Comparison of ENCODE assay signal across 24 mouse cellular contexts in genomic region chrX:102384765-102385164, GRCm38 (mm10).
DNase-seq lines count a peak whose midpoint lies in the region; ATAC-seq and TF ChIP-seq lines count a peak whose summit lies in the region.
"Had no signal": no experiment of that assay in that cellular context is flagged by ENCODE, and none has a peak within 500 bp of the region (broad histone marks: within the 10 kb centered on the region; RNA-seq: fewer than 3 reads in every experiment).

No protein-coding gene starts in this region.

- peak; percentile 64 for DNase-seq in A20 (ENCODE audit: low read depth, low spot score)
- DNase-seq in CH12.LX (ENCODE audit: extremely low read depth): peak; percentile 22
- peak; percentile 2 for DNase-seq in large intestine, adult 2 months (ENCODE audit: low read depth, low spot score)
- DNase-seq in stomach, postnatal 0 days (ENCODE audit: low spot score): no peak
- no peak for DNase-seq in right cerebral cortex, postnatal 10 days (ENCODE audit: low spot score in 2 of 2)
- DNase-seq in cerebellum, adult 8-10 months: no peak
- DNase-seq: adrenal gland, adult 8-10 months; adrenal gland, postnatal 25 days; cerebellum, adult 11-12 months; cerebellum, adult 9-10 months; cerebellum, postnatal 14 days; gastrocnemius, postnatal 36 days; heart, adult 2 months; heart, postnatal 36 days had no signal

- H3K4me3 ChIP-seq in CH12.LX (replicated peaks in 1 of 3; ENCODE audit: low read depth in 2 of 3, low read length in 2 of 3, poor library complexity in 1 of 3): no peak overlapping the region
- H3K4me3 ChIP-seq in stomach, postnatal 0 days (ENCODE audit: low read depth, low read length): no peak overlapping the region
- H3K4me3 ChIP-seq: forebrain, embryonic 10.5 days; forebrain, embryonic 13.5 days; heart, adult 2 months; heart, embryonic 10.5 days; heart, embryonic 13.5 days; hindbrain, embryonic 10.5 days; hindbrain, embryonic 13.5 days; intestine, embryonic 15.5 days had no signal

- no peak for TF ChIP-seq CTCF in CH12.LX (conservative IDR thresholded peaks at IDR 0.05 in 1 of 2, IDR thresholded peaks at IDR 0.05 in 1 of 2; ENCODE audit: low read depth in 2 of 2, low read length in 2 of 2)
- no peak for TF ChIP-seq CTCF in stomach, postnatal 0 days (IDR thresholded peaks at IDR 0.05; ENCODE audit: low read depth)

- no peak for TF ChIP-seq EP300 in CH12.LX (IDR thresholded peaks at IDR 0.05; ENCODE audit: low read length)
- TF ChIP-seq EP300 in stomach, postnatal 0 days (optimal IDR thresholded peaks at IDR 0.05): no peak

- H3K9me3 ChIP-seq in CH12.LX (replicated peaks; ENCODE audit: low read length): no peaks in the 10 kb centered on the region
- no peaks in the 10 kb centered on the region for H3K9me3 ChIP-seq in stomach, postnatal 0 days (ENCODE audit: control insufficient read depth, low read length)
- H3K9me3 ChIP-seq: forebrain, embryonic 10.5 days; forebrain, embryonic 13.5 days; G1E; heart, embryonic 10.5 days; heart, embryonic 13.5 days; hindbrain, embryonic 10.5 days; hindbrain, embryonic 13.5 days; intestine, embryonic 15.5 days had no signal

- H3K79me2 ChIP-seq in CH12.LX (replicated peaks; ENCODE audit: control insufficient read depth, extremely low read depth, insufficient read depth, poor library complexity, severe bottlenecking): no peaks in the 10 kb centered on the region

- dilution Hi-C loops in CH12.LX (cut with MboI; ENCODE audit: extremely low pct_ligation_motif_present, extremely low pct_unique_long_range_greater_than_20kb, low sequenced_read_pairs): no loop called here

- H3K36me3 ChIP-seq in CH12.LX (replicated peaks in 1 of 2; ENCODE audit: control insufficient read depth in 1 of 2, insufficient read depth in 1 of 2, low read length in 1 of 2): no peaks in the 10 kb centered on the region
- no peaks in the 10 kb centered on the region for H3K36me3 ChIP-seq in stomach, postnatal 0 days (ENCODE audit: control insufficient read depth, insufficient read depth, low read length)
- H3K36me3 ChIP-seq: forebrain, embryonic 10.5 days; heart, embryonic 10.5 days; heart, embryonic 13.5 days; hindbrain, embryonic 10.5 days; hindbrain, embryonic 13.5 days; intestine, embryonic 15.5 days had no signal

- TF ChIP-seq RAD21 in CH12.LX (IDR thresholded peaks at IDR 0.05; ENCODE audit: low read depth, low read length): no peak

- no peak overlapping the region for H3K4me2 ChIP-seq in CH12.LX (ENCODE audit: insufficient read depth, low read depth, poor library complexity, severe bottlenecking)
- no peak overlapping the region for H3K4me2 ChIP-seq in stomach, postnatal 0 days (replicated peaks; ENCODE audit: low read depth)
- H3K4me2 ChIP-seq: forebrain, embryonic 13.5 days; heart, embryonic 13.5 days; hindbrain, embryonic 13.5 days; intestine, embryonic 15.5 days had no signal

- WGBS in large intestine, adult 2 months: 47% methylated on average over 3 of the region's 3 CpGs
- WGBS in stomach, postnatal 0 days: 67% methylated on average over 3 of the region's 3 CpGs

- peak; percentile 76; the same call in 1 of the 2 replicates for ATAC-seq in stomach, postnatal 0 days (ENCODE audit: low FRiP score, low TSS enrichment)
- ATAC-seq: activated CD4-positive, CD25-positive, alpha-beta regulatory T cell, adult 4 months; forebrain, embryonic 13.5 days; hindbrain, embryonic 16.5 days; intestine, embryonic 15.5 days had no signal

- H3K27ac ChIP-seq in CH12.LX (ENCODE audit: insufficient read depth, low read depth): no peak overlapping the region
- H3K27ac ChIP-seq in stomach, postnatal 0 days (replicated peaks): no peak overlapping the region
- H3K27ac ChIP-seq: forebrain, embryonic 10.5 days; forebrain, embryonic 13.5 days; heart, adult 2 months; heart, embryonic 10.5 days; heart, embryonic 13.5 days; hindbrain, embryonic 10.5 days; hindbrain, embryonic 13.5 days; intestine, embryonic 15.5 days had no signal

- TF ChIP-seq POLR2A in CH12.LX (IDR thresholded peaks at IDR 0.05; ENCODE audit: low read depth, low read length): no peak

- no peak overlapping the region for H3K9ac ChIP-seq in CH12.LX (ENCODE audit: insufficient read depth, low read depth)
- H3K9ac ChIP-seq in stomach, postnatal 0 days (ENCODE audit: low read length): no peak overlapping the region
- H3K9ac ChIP-seq: forebrain, embryonic 13.5 days; heart, embryonic 13.5 days; hindbrain, embryonic 13.5 days; intestine, embryonic 15.5 days had no signal

- in situ Hi-C loops in CH12.LX (cut with MboI; ENCODE audit: low pct_ligation_motif_present, low pct_unique_long_range_greater_than_20kb, low sequenced_read_pairs): no loop called here

- H3K27me3 ChIP-seq in CH12.LX (replicated peaks): no peaks in the 10 kb centered on the region
- H3K27me3 ChIP-seq in stomach, postnatal 0 days (ENCODE audit: control insufficient read depth, insufficient read depth, low read length): no peaks in the 10 kb centered on the region
- H3K27me3 ChIP-seq: intestine, embryonic 15.5 days had no signal

- peaks cover 0 to 7% of the 10 kb centered on the region in 2 experiments; a peak in 1 of 4 replicates for H3K4me1 ChIP-seq in CH12.LX (ENCODE audit: control insufficient read depth in 1 of 2, insufficient read depth in 2 of 2)
- no peaks in the 10 kb centered on the region for H3K4me1 ChIP-seq in stomach, postnatal 0 days (replicated peaks; ENCODE audit: control insufficient read depth, insufficient read depth)
- H3K4me1 ChIP-seq: forebrain, embryonic 10.5 days; forebrain, embryonic 13.5 days; heart, embryonic 10.5 days; hindbrain, embryonic 10.5 days; hindbrain, embryonic 13.5 days; intestine, embryonic 15.5 days had no signal

TF ChIP-seq in CH12.LX, 34 proteins besides CTCF, POLR2A, EP300 and RAD21:
- TF ChIP-seq UBTF (IDR thresholded peaks at IDR 0.05; ENCODE audit: low read depth, low read length) (no peak), POLR2AphosphoS2 (IDR thresholded peaks at IDR 0.05; ENCODE audit: low read depth, low read length) (no peak), MEF2A (IDR thresholded peaks at IDR 0.05; ENCODE audit: borderline replicate concordance, low read depth, low read length) (no peak), USF1 (IDR thresholded peaks at IDR 0.05; ENCODE audit: low read depth, low read length) (no peak), PAX5 (IDR thresholded peaks at IDR 0.05; ENCODE audit: low read length) (no peak), E2F4 (IDR thresholded peaks at IDR 0.05; ENCODE audit: insufficient replicate concordance, low read depth, low read length) (no peak), RCOR1 (conservative IDR thresholded peaks at IDR 0.05; ENCODE audit: low read depth, low read length) (no peak)

Comparison
In these comparisons a context has a peak if more than half of its experiments do, and no peak if none do; other contexts are left out.
1. DNase-seq: peak in A20 (single experiment), CH12.LX (single experiment) and large intestine, adult 2 months (single experiment); none in stomach, postnatal 0 days (single experiment), right cerebral cortex, postnatal 10 days (0 of 2) and cerebellum, adult 8-10 months (single experiment).